Mouse (Mus musculus) limb, embryonic 14.5 days (tissue): ENCODE data around the gene Fermt3. TPM values are rescaled to one million over a fixed set of nuclear protein-coding genes. Genes with fewer than 3 reads are reported as not detected.

Experiments
- ATAC-seq: fragments of 200-750 bp; cut with Nextera tagmentation; 2 replicates; pipeline ENCODE4 v1.8.0; 2017; ENCODE audit warnings: low read depth, moderate number of reproducible peaks, moderate TSS enrichment; ENCODE audit not compliant: low FRiP score
- DNase-seq: peaks from one replicate; pipeline ENCODE4 v3.0.0-alpha.2; 2015; ENCODE audit warnings: low spot score
- H3K27ac ChIP-seq: fragments of 300-500 bp; sonication (generic); replicated peaks from 2 replicates; pipeline ENCODE4 v1.5.1; 2014; ENCODE audit warnings: low read depth, mild to moderate bottlenecking, low read length, moderate library complexity, mixed read lengths
- H3K27me3 ChIP-seq: fragments of 300-500 bp; sonication (generic); 2 replicates; pipeline ENCODE4 v1.6.1; 2014; ENCODE audit warnings: low read length, mixed read lengths; ENCODE audit not compliant: control insufficient read depth, insufficient read depth
- H3K36me3 ChIP-seq: fragments of 300-500 bp; sonication (generic); 2 replicates; pipeline ENCODE4 v1.6.1; 2014; ENCODE audit warnings: mild to moderate bottlenecking, low read length, moderate library complexity, mixed read lengths; ENCODE audit not compliant: control insufficient read depth, insufficient read depth
- H3K4me1 ChIP-seq: fragments of 300-500 bp; sonication (generic); 2 replicates; pipeline ENCODE4 v1.6.1; 2014; ENCODE audit warnings: antibody characterized with exemption, low read length, mixed read lengths; ENCODE audit not compliant: control insufficient read depth, insufficient read depth
- H3K4me2 ChIP-seq: fragments of 300-500 bp; sonication (generic); replicated peaks from 2 replicates; pipeline ENCODE4 v1.6.1; 2014; ENCODE audit warnings: low read depth, mild to moderate bottlenecking, low read length, moderate library complexity; ENCODE audit not compliant: severe bottlenecking
- H3K4me3 ChIP-seq: fragments of 300-500 bp; sonication (generic); replicated peaks from 2 replicates; pipeline ENCODE4 v1.5.1; 2014; ENCODE audit warnings: low read length
- H3K9ac ChIP-seq: fragments of 300-500 bp; sonication (generic); 2 replicates; pipeline ENCODE4 v1.6.1; 2014; ENCODE audit warnings: mild to moderate bottlenecking, low read depth, low read length, moderate library complexity; ENCODE audit not compliant: severe bottlenecking
- H3K9me3 ChIP-seq: fragments of 300-500 bp; sonication (generic); 2 replicates; pipeline ENCODE4 v1.6.1; 2016; ENCODE audit warnings: low read length; ENCODE audit not compliant: control insufficient read depth
- POLR2A ChIP-seq: fragments of 200-500 bp; IDR thresholded peaks from 2 replicates; pipeline ENCODE4 v1.8.0; 2012; ENCODE audit warnings: inconsistent platforms, mild to moderate bottlenecking, moderate library complexity, borderline replicate concordance; ENCODE audit not compliant: insufficient read depth, insufficient read length; ENCODE audit errors: extremely low read depth
- WGBS: fragments of 180-500 bp; shearing (Covaris S2); extraction: QIAGEN DNeasy Blood & Tissue Kit; methylation state at CpG from one replicate; pipeline ENCODE4 v1.1.7; 2014; 5-methylcytosine and 5-hydroxymethylcytosine counted together
- polyA plus RNA-seq, 2 experiments: library from polyadenylated mRNA; depleted of rRNA in 1 of 2; stranded (reverse) in 1 of 2; unstranded in 1 of 2; fragments of >200 nt; fragmentation: Nextera tagmentation in 1 of 2; extraction: Ambion mirVana in 1 of 2; gene quantifications; 2 replicates each; pipeline versions ENCODE4 v1.2.1 to v1.2.3; 2012 to 2014

Fermt3 gene
- polyA plus RNA-seq, 2 experiments, result 10.1 to 10.2 TPM

- WGBS, result 79% methylated on average over 9 of the region's 9 CpGs
- DNase-seq (no peak), ATAC-seq (no peak)
- H3K9ac ChIP-seq, result no peak overlapping the region
- peaks cover 22% of the 10 kb centered on the region for H3K36me3 ChIP-seq
- H3K4me1 ChIP-seq, result peaks cover 22% of the 10 kb centered on the region
- no peak overlapping the region for H3K4me3 ChIP-seq
- no peaks in the 10 kb centered on the region for H3K27me3 ChIP-seq
- no peaks in the 10 kb centered on the region for H3K9me3 ChIP-seq
- H3K27ac ChIP-seq, result no peak overlapping the region
- H3K4me2 ChIP-seq, result no peak overlapping the region
- TF ChIP-seq POLR2A, result no peak
Observed at GRCm38 (mm10) chr19:6997721-6998290, 21.5 kb downstream of the Fermt3 start.

GRCm38 (mm10) chr19:6996006-6996405 lies 23.3 kb downstream of the Fermt3 start, which contains the start of the genes Nudt22 and Trpt1:
TSS of gene Nudt22 (minus strand) at chr19:6996117.
TSS of gene Trpt1 (plus strand) at chr19:6996131.
- Histone ChIP-seq H3K4me2 (peak within 1 kb of the TSS; percentile 81), H3K27me3 (no peaks in the 10 kb centered on the region), H3K36me3 (peaks cover 22% of the 10 kb centered on the region), H3K9me3 (no peaks in the 10 kb centered on the region), H3K4me3 (peak within 1 kb of the TSS; percentile 62), H3K27ac (peak within 1 kb of the TSS; percentile 63), H3K4me1 (peaks cover 29% of the 10 kb centered on the region), H3K9ac (peak within 1 kb of the TSS; percentile 68)
- WGBS, result 0% methylated on average over 24 of the region's 24 CpGs
- peak; percentile 80 for ATAC-seq
- DNase-seq, result peak; percentile 88
- TF ChIP-seq POLR2A, result peak; percentile 32; the same call in 1 of the 2 replicates

GRCm38 (mm10) chr19:6995255-6995991 lies 23.8 kb downstream of the Fermt3 start:
- Histone ChIP-seq H3K36me3 (peaks cover 21% of the 10 kb centered on the region), H3K27ac (no peak overlapping the region; the same call in 1 of the 2 replicates), H3K9ac (peak overlapping the region; percentile 68), H3K4me2 (peak overlapping the region; percentile 81), H3K4me1 (peaks cover 29% of the 10 kb centered on the region), H3K9me3 (no peaks in the 10 kb centered on the region), H3K27me3 (no peaks in the 10 kb centered on the region), H3K4me3 (peak overlapping the region; percentile 62)
- TF ChIP-seq POLR2A, result no peak
- WGBS, result 46% methylated on average over 21 of the region's 21 CpGs
- ATAC-seq (no peak), DNase-seq (no peak)

- Histone ChIP-seq H3K9ac (no peak overlapping the region), H3K4me1 (peaks cover 29% of the 10 kb centered on the region), H3K27ac (no peak overlapping the region), H3K4me3 (no peak overlapping the region), H3K27me3 (no peaks in the 10 kb centered on the region), H3K36me3 (peaks cover 12% of the 10 kb centered on the region), H3K9me3 (no peaks in the 10 kb centered on the region), H3K4me2 (0 out of 2 replicates have a peak overlapping the region, but pooled peaks have one; percentile 81)
- DNase-seq (no peak), ATAC-seq (no peak)
- 82% methylated on average over 8 of the region's 8 CpGs for WGBS
- no peak for TF ChIP-seq POLR2A
Observed at GRCm38 (mm10) chr19:6994489-6994888, 24.8 kb downstream of the Fermt3 start.

- Histone ChIP-seq H3K36me3 (peaks cover 7% of the 10 kb centered on the region), H3K9ac (no peak overlapping the region), H3K4me3 (no peak overlapping the region), H3K27me3 (no peaks in the 10 kb centered on the region), H3K4me2 (no peak overlapping the region), H3K9me3 (no peaks in the 10 kb centered on the region), H3K27ac (no peak overlapping the region), H3K4me1 (peaks cover 29% of the 10 kb centered on the region)
- 89% methylated on average over 8 of the region's 8 CpGs for WGBS
- no peak for DNase-seq
- ATAC-seq, result no peak
- TF ChIP-seq POLR2A, result no peak
Observed at GRCm38 (mm10) chr19:6994002-6994401, 25.3 kb downstream of the Fermt3 start.
